Mouse (Mus musculus) urinary bladder, postnatal 25 days (tissue): ENCODE measurements around the gene Lonp2.

Experiments used
- DNase-seq: peaks from one replicate; pipeline ENCODE4 v3.0.0; 2022; ENCODE audit warnings: low spot score

Gene Lonp2

GRCm38 (mm10) chr8:86713407-86714188 lies 89.8 kb downstream of the Lonp2 start:
- no peak for DNase-seq

- DNase-seq: no peak
Measured at GRCm38 (mm10) chr8:86718332-86718994, 94.6 kb downstream of the Lonp2 start.

GRCm38 (mm10) chr8:86719368-86719767 lies 95.5 kb downstream of the Lonp2 start:
- DNase-seq: no peak

- DNase-seq: no peak
Measured at GRCm38 (mm10) chr8:86720756-86721459, 97.1 kb downstream of the Lonp2 start.

GRCm38 (mm10) chr8:86721490-86721889 lies 97.6 kb downstream of the Lonp2 start:
- no peak for DNase-seq

GRCm38 (mm10) chr8:86726959-86727358 lies 103.1 kb downstream of the Lonp2 start:
- no peak for DNase-seq

- no peak for DNase-seq
Measured at GRCm38 (mm10) chr8:86728224-86728950, 104.5 kb downstream of the Lonp2 start.

GRCm38 (mm10) chr8:86730303-86730702 lies 106.5 kb downstream of the Lonp2 start:
- no peak for DNase-seq

- no peak for DNase-seq
Measured at GRCm38 (mm10) chr8:86730860-86731259, 107.0 kb downstream of the Lonp2 start.

GRCm38 (mm10) chr8:86734171-86734570 lies 110.3 kb downstream of the Lonp2 start:
- DNase-seq: no peak

- DNase-seq: no peak
Measured at GRCm38 (mm10) chr8:86734954-86735353, 111.1 kb downstream of the Lonp2 start.

- DNase-seq: no peak
Measured at GRCm38 (mm10) chr8:86735446-86736111, 111.7 kb downstream of the Lonp2 start.

- DNase-seq: no peak
Measured at GRCm38 (mm10) chr8:86740899-86741298, 117.1 kb downstream of the Lonp2 start.

- DNase-seq: no peak
Measured at GRCm38 (mm10) chr8:86741627-86742026, 117.8 kb downstream of the Lonp2 start.

- no peak for DNase-seq
Measured at GRCm38 (mm10) chr8:86742605-86743345, 118.9 kb downstream of the Lonp2 start.

GRCm38 (mm10) chr8:86744313-86745220 lies 120.7 kb downstream of the Lonp2 start:
- DNase-seq: no peak

GRCm38 (mm10) chr8:86745221-86745934 lies 121.5 kb downstream of the Lonp2 start, which contains the start of the genes Gm10638 and Siah1a:
Gene Gm10638, plus strand, starts transcription at chr8:86745699.
Gene Siah1a, minus strand, starts transcription at chr8:86745934.
- peak; percentile 52 for DNase-seq

GRCm38 (mm10) chr8:86745935-86746441 lies 122.1 kb downstream of the Lonp2 start:
- peak; percentile 98 for DNase-seq

GRCm38 (mm10) chr8:86746511-86746910 lies 122.7 kb downstream of the Lonp2 start:
- DNase-seq: no peak
